Mouse (Mus musculus) bone marrow, adult 2 months (tissue): ENCODE data around the gene Trim80. TPM values are rescaled to one million over a fixed set of nuclear protein-coding genes. Genes with fewer than 3 reads are reported as not detected.

ENCODE experiments used
- H3K27ac ChIP-seq: fragments of 200-500 bp; 2 replicates; pipeline ENCODE4 v1.5.1; 2012; ENCODE audit warnings: low read depth, mild to moderate bottlenecking, control low read depth, inconsistent platforms, low read length; ENCODE audit not compliant: control insufficient read depth, poor library complexity, insufficient read depth
- H3K4me1 ChIP-seq: fragments of 200-500 bp; 2 replicates; pipeline ENCODE4 v1.6.1; 2011; ENCODE audit warnings: low read length; ENCODE audit not compliant: control insufficient read depth, insufficient read depth
- H3K4me3 ChIP-seq: fragments of 200-500 bp; replicated peaks from 2 replicates; pipeline ENCODE3; 2011; ENCODE audit warnings: mild to moderate bottlenecking, low read depth, low read length, control low read depth; ENCODE audit not compliant: control insufficient read depth
- CTCF ChIP-seq: fragments of 200-500 bp; IDR thresholded peaks from 2 replicates; pipeline ENCODE4 v1.5.1; 2011; ENCODE audit warnings: low read length, control low read depth; ENCODE audit not compliant: control insufficient read depth, insufficient read depth
- POLR2A ChIP-seq: fragments of 200-500 bp; IDR thresholded peaks from 2 replicates; pipeline ENCODE4 v1.6.1; 2011; ENCODE audit warnings: low read depth, mild to moderate bottlenecking, control low read depth, low read length, borderline replicate concordance; ENCODE audit not compliant: control insufficient read depth
- WGBS: fragments of 180-500 bp; shearing (Covaris S2); methylation state at CpG from one replicate; pipeline ENCODE4 v1.1.7; 2018; 5-methylcytosine and 5-hydroxymethylcytosine counted together
- polyA plus RNA-seq: library from polyadenylated mRNA; stranded (reverse); fragments of >200 nt; gene quantifications from 2 replicates; pipeline ENCODE4 v1.2.4, GENCODE M21; 2011; ENCODE audit warnings: low replicate concordance; ENCODE audit not compliant: missing spikeins, insufficient read depth, insufficient read length

Gene Trim80
- not detected in 2 replicates for polyA plus RNA-seq

GRCm38 (mm10) chr11:115439906-115440595, at the start of gene Trim80:
Gene Trim80 (plus strand): TSS chr11:115440545.
- TF ChIP-seq CTCF (peak; percentile 38; the same call in 1 of the 2 replicates), POLR2A (no peak)
- no peaks in the 10 kb centered on the region for H3K4me1 ChIP-seq
- no peak within 1 kb of the TSS for H3K4me3 ChIP-seq
- H3K27ac ChIP-seq, result no peak within 1 kb of the TSS
- WGBS, result 87% methylated on average over 9 of the region's 9 CpGs

GRCm38 (mm10) chr11:115391358-115391757, 49.0 kb upstream of the Trim80 start:
- H3K4me3 ChIP-seq, result no peak overlapping the region
- TF ChIP-seq CTCF, result no peak
- TF ChIP-seq POLR2A, result no peak
- H3K27ac ChIP-seq, result no peak overlapping the region
- 78% methylated on average over 7 of the region's 7 CpGs for WGBS
- H3K4me1 ChIP-seq, result no peaks in the 10 kb centered on the region

GRCm38 (mm10) chr11:115393721-115394325, 46.5 kb upstream of the Trim80 start:
- H3K4me3 ChIP-seq, result no peak overlapping the region

GRCm38 (mm10) chr11:115398085-115398484, 42.3 kb upstream of the Trim80 start:
- Histone ChIP-seq H3K4me1 (peaks cover 2% of the 10 kb centered on the region), H3K27ac (no peak overlapping the region), H3K4me3 (no peak overlapping the region)
- WGBS, result 37% methylated on average over 7 of the region's 7 CpGs
- TF ChIP-seq CTCF (no peak), POLR2A (no peak)

More at GRCm38 (mm10) chr11:115393721-115394325, 46.5 kb upstream of the Trim80 start:
- Histone ChIP-seq H3K27ac (no peak overlapping the region), H3K4me1 (peaks cover 2% of the 10 kb centered on the region)
- 82% methylated on average over 34 of the region's 34 CpGs for WGBS
- TF ChIP-seq POLR2A, result no peak
- no peak for TF ChIP-seq CTCF

GRCm38 (mm10) chr11:115400126-115400525, 40.2 kb upstream of the Trim80 start:
- TF ChIP-seq CTCF (no peak), POLR2A (no peak)
- peaks cover 4% of the 10 kb centered on the region for H3K4me1 ChIP-seq
- H3K27ac ChIP-seq, result no peak overlapping the region
- 70% methylated on average over 3 of the region's 3 CpGs for WGBS
- no peak overlapping the region for H3K4me3 ChIP-seq

- WGBS, result 56% methylated on average over 11 of the region's 11 CpGs
- TF ChIP-seq POLR2A, result no peak
- no peak for TF ChIP-seq CTCF
- Histone ChIP-seq H3K4me1 (peaks cover 4% of the 10 kb centered on the region), H3K4me3 (no peak overlapping the region), H3K27ac (no peak overlapping the region)
These were observed 39.5 kb upstream of the Trim80 start for GRCm38 (mm10) chr11:115400630-115401391.

GRCm38 (mm10) chr11:115403338-115404124, 36.8 kb upstream of the Trim80 start, which contains the start of gene Mrpl58:
Gene Mrpl58 (plus strand): TSS chr11:115403752.
- peaks cover 4% of the 10 kb centered on the region; the same call in 1 of the 2 replicates for H3K4me1 ChIP-seq
- peak; percentile 17; the same call in 1 of the 2 replicates for TF ChIP-seq POLR2A
- no peak for TF ChIP-seq CTCF
- peak within 1 kb of the TSS; percentile 99 for H3K4me3 ChIP-seq
- H3K27ac ChIP-seq, result peak within 1 kb of the TSS; percentile 97
- 3% methylated on average over 50 of the region's 50 CpGs for WGBS
